32 mouse cellular contexts compared by ENCODE assay signal in the genomic region with DNA sequence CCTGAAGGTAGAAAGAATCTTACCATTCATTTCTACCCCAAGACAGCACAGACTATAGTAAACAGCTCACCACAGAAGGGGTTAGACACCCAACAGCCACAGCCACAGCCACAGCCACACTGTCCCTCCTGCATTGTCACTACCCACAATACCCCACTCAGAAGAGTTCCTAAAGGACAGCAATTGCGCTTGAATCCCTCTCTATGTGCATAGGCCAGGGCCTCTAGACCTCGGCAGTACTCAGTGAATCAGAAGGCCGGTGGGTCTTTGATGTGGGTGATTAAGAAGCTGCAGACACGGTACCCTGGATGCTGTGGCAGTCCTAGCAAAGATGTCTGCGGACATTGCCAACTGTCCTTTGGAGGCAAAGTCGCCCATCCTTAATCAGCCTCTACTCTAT. TPM values are rescaled to one million over a fixed set of nuclear protein-coding genes. Genes with fewer than 3 reads are reported as not detected.
DNase-seq lines count a peak whose midpoint lies in the region; ATAC-seq and TF ChIP-seq lines count a peak whose summit lies in the region.
"Had no signal": no experiment of that assay in that cellular context is flagged by ENCODE, and none has a peak within 500 bp of the region (broad histone marks: within the 10 kb centered on the region; RNA-seq: fewer than 3 reads in every experiment).

No protein-coding gene starts in this region.

- WGBS in forebrain, embryonic 11.5 days = 87% methylated on average over 6 of the region's 6 CpGs
- 88% methylated on average over 6 of the region's 6 CpGs for WGBS in forebrain, embryonic 12.5 days
- 86% methylated on average over 6 of the region's 6 CpGs for WGBS in heart, embryonic 15.5 days
- WGBS in thymus, adult 2 months = 26% methylated on average over 6 of the region's 6 CpGs

- H3K4me3 ChIP-seq in forebrain, embryonic 11.5 days (ENCODE audit: low read depth, low read length) = no peak overlapping the region
- H3K4me3 ChIP-seq in forebrain, embryonic 12.5 days (replicated peaks) = no peak overlapping the region
- H3K4me3 ChIP-seq in heart, embryonic 15.5 days = no peak overlapping the region
- no peak overlapping the region for H3K4me3 ChIP-seq in thymus, adult 2 months (ENCODE audit: control insufficient read depth, insufficient read depth, low read length)
- H3K4me3 ChIP-seq: embryonic facial prominence, embryonic 10.5 days; embryonic facial prominence, embryonic 13.5 days; erythroblast, embryonic 14.5 days had no signal

- H3K4me2 ChIP-seq in forebrain, embryonic 11.5 days (ENCODE audit: low read depth, low read length, severe bottlenecking) = no peak overlapping the region
- H3K4me2 ChIP-seq in forebrain, embryonic 12.5 days = no peak overlapping the region
- H3K4me2 ChIP-seq in heart, embryonic 15.5 days = no peak overlapping the region
- H3K4me2 ChIP-seq: embryonic facial prominence, embryonic 13.5 days; heart, embryonic 11.5 days; hindbrain, embryonic 14.5 days had no signal

- no peaks in the 10 kb centered on the region for H3K9me3 ChIP-seq in forebrain, embryonic 11.5 days (ENCODE audit: control insufficient read depth, low read length)
- H3K9me3 ChIP-seq in forebrain, embryonic 12.5 days = no peaks in the 10 kb centered on the region
- H3K9me3 ChIP-seq in heart, embryonic 15.5 days (replicated peaks) = no peaks in the 10 kb centered on the region
- H3K9me3 ChIP-seq: embryonic facial prominence, embryonic 10.5 days; embryonic facial prominence, embryonic 13.5 days had no signal

- TF ChIP-seq POLR2A in thymus, adult 2 months (IDR thresholded peaks at IDR 0.05; ENCODE audit: control insufficient read depth, extremely low read depth, insufficient read depth, low read length, poor library complexity) = no peak

- no peak for TF ChIP-seq CTCF in thymus, adult 2 months (IDR thresholded peaks at IDR 0.05; ENCODE audit: borderline replicate concordance, control insufficient read depth, extremely low read depth, insufficient read depth, low read length, poor library complexity)

- DNase-seq in forebrain, embryonic 11.5 days (ENCODE audit: low spot score) = peak; percentile 37
- no peak for DNase-seq in heart, adult 9 months (ENCODE audit: low spot score in 2 of 2)
- peak; percentile 28 for DNase-seq in thymus, adult 2 months
- no peak for DNase-seq in thymus, adult 18-20 months
- no peak for DNase-seq in neural tube, embryonic 10.5 days (ENCODE audit: extremely low spot score, low spot score)
- DNase-seq: adrenal gland, adult 8-10 months; adrenal gland, postnatal 25 days; B cell, adult 2 months; cerebellum, adult 11-12 months; cerebellum, adult 8-10 months; cerebellum, postnatal 10 days; cerebellum, postnatal 36 days; embryo, embryonic 11 days; gastrocnemius, postnatal 10 days; gastrocnemius, postnatal 36 days; heart, postnatal 4 days; kidney, adult 18-20 months had no signal

- H3K9ac ChIP-seq in forebrain, embryonic 11.5 days (ENCODE audit: low read length) = no peak overlapping the region
- H3K9ac ChIP-seq in forebrain, embryonic 12.5 days = no peak overlapping the region
- no peak overlapping the region for H3K9ac ChIP-seq in heart, embryonic 15.5 days
- H3K9ac ChIP-seq: embryonic facial prominence, embryonic 13.5 days; hindbrain, embryonic 14.5 days had no signal

- ATAC-seq in forebrain, embryonic 11.5 days (replicated peaks; ENCODE audit: low FRiP score) = no peak
- ATAC-seq in forebrain, embryonic 12.5 days (ENCODE audit: low FRiP score) = no peak
- 0 out of 2 replicates have a peak, but pooled peaks have one; percentile 5 for ATAC-seq in heart, embryonic 15.5 days (replicated peaks; ENCODE audit: insufficient number of reproducible peaks, insufficient read depth, low FRiP score, low read depth)
- ATAC-seq: activated CD4-positive, CD25-positive, alpha-beta regulatory T cell, adult 4 months; forebrain, embryonic 16.5 days; hindbrain, postnatal 0 days; inflammation-experienced regulatory T-cells, adult 6 months had no signal

- no peaks in the 10 kb centered on the region for H3K36me3 ChIP-seq in forebrain, embryonic 11.5 days (ENCODE audit: control insufficient read depth, insufficient read depth, low read length)
- no peaks in the 10 kb centered on the region for H3K36me3 ChIP-seq in forebrain, embryonic 12.5 days (replicated peaks)
- no peaks in the 10 kb centered on the region for H3K36me3 ChIP-seq in heart, embryonic 15.5 days
- H3K36me3 ChIP-seq in thymus, adult 2 months (ENCODE audit: control insufficient read depth, insufficient read depth, low read length) = no peaks in the 10 kb centered on the region
- H3K36me3 ChIP-seq: embryonic facial prominence, embryonic 10.5 days; embryonic facial prominence, embryonic 13.5 days had no signal

- H3K27me3 ChIP-seq in forebrain, embryonic 11.5 days (ENCODE audit: control insufficient read depth, insufficient read depth, low read length) = no peaks in the 10 kb centered on the region
- no peaks in the 10 kb centered on the region for H3K27me3 ChIP-seq in forebrain, embryonic 12.5 days
- peaks cover 43% of the 10 kb centered on the region for H3K27me3 ChIP-seq in heart, embryonic 15.5 days
- no peaks in the 10 kb centered on the region for H3K27me3 ChIP-seq in thymus, adult 2 months (ENCODE audit: control insufficient read depth, insufficient read depth, low read length)
- H3K27me3 ChIP-seq: embryonic facial prominence, embryonic 13.5 days had no signal

- H3K27ac ChIP-seq in forebrain, embryonic 11.5 days (ENCODE audit: low read depth, low read length) = no peak overlapping the region
- H3K27ac ChIP-seq in forebrain, embryonic 12.5 days = no peak overlapping the region
- H3K27ac ChIP-seq in heart, embryonic 15.5 days = no peak overlapping the region
- H3K27ac ChIP-seq in thymus, adult 2 months (ENCODE audit: control insufficient read depth, insufficient read depth, low read length) = peak overlapping the region; percentile 56
- H3K27ac ChIP-seq: embryonic facial prominence, embryonic 10.5 days; embryonic facial prominence, embryonic 13.5 days; hindbrain, embryonic 14.5 days; hindbrain, postnatal 0 days had no signal

- H3K4me1 ChIP-seq in forebrain, embryonic 11.5 days (replicated peaks; ENCODE audit: control insufficient read depth, insufficient read depth, low read length) = no peaks in the 10 kb centered on the region
- 0 out of 2 replicates have a peak, but pooled peaks cover 3% of the 10 kb centered on the region for H3K4me1 ChIP-seq in forebrain, embryonic 12.5 days
- peaks cover 13% of the 10 kb centered on the region for H3K4me1 ChIP-seq in heart, embryonic 15.5 days (replicated peaks)
- peaks cover 27% of the 10 kb centered on the region for H3K4me1 ChIP-seq in thymus, adult 2 months (replicated peaks; ENCODE audit: control insufficient read depth, insufficient read depth, low read length)
- H3K4me1 ChIP-seq: embryonic facial prominence, embryonic 13.5 days had no signal

RNA-seq across cellular contexts. Expression of a gene that starts 20.4 kb away (rescaled TPM):
- not detected in 2 replicates for polyA plus RNA-seq in forebrain, embryonic 11.5 days (2014; fragmentation: Nextera tagmentation; extraction: Ambion mirVana)
- polyA plus RNA-seq in forebrain, embryonic 12.5 days (2016; fragmentation: Nextera tagmentation; extraction: Ambion mirVana) = not detected in 2 replicates
- not detected in 2 replicates for polyA plus RNA-seq in heart, embryonic 15.5 days (2015; fragmentation: Nextera tagmentation; extraction: Ambion mirVana)
- polyA plus RNA-seq in thymus, adult 2 months (2012; rRNA removed) = not detected in 2 replicates
- polyA plus RNA-seq: brain, embryonic 14.5 days; cortical plate, adult 2 months; embryonic facial prominence, embryonic 10.5 days; embryonic facial prominence, embryonic 13.5 days; erythroblast, embryonic 14.5 days; forebrain, embryonic 16.5 days; heart, embryonic 11.5 days; heart, embryonic 14.5 days; hindbrain, embryonic 11.5 days; hindbrain, embryonic 14.5 days; hindbrain, postnatal 0 days had no signal

Comparison
In these comparisons a context has a peak if more than half of its experiments do, and no peak if none do; other contexts are left out.
1. DNase-seq: peak in forebrain, embryonic 11.5 days (single experiment) and thymus, adult 2 months (single experiment); none in heart, adult 9 months (0 of 2), thymus, adult 18-20 months (0 of 2) and neural tube, embryonic 10.5 days (single experiment).